Mouse (Mus musculus): ENCODE measurements around the gene Gpbp1l1.

Gene Gpbp1l1

DNA sequence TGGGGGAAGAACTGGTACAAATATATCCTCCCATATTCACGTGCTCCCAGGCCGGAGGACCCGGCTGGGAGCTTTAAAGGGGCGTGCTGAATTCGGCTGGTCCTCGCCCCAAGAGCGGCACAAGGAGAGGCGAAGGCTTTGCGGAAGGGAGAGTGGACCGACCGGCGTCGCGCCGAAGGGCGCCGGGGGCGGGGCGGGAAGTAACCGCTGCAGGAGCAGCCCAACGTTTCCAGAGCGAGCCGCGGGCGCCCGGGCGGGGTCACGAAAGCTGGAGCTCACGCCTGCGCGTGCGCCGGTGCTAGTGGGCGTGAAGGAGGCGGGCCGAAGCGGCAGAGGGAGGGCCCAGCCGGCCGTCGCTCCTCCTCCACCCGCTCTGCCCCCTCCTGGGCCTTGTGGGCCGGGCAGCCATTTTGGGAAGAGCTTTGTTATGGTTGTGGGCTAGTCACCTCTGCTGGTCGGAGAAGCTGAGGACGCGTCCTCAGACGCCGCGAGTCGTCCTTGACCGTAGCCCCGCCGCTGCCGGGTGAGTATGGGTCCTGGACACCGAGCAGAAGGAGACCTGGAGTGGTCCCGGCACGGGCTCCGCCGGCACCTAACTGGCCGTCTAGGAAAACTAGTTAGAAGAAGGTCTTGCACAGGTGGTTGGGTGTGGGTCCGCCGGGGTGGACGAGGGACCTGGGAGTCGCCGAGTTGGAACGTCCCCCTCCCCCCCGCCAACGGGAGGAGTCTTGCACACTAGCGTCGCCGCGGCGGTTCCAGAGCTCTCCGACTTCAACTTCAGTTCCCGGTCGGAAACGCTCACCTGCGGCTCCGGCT lies at the start of gene Gpbp1l1:
Gene Gpbp1l1, plus strand, starts transcription at position 353 of the 816 bp plus-strand sequence.
- DNase-seq (ENCODE audit: low spot score) = peak; percentile 97

DNA sequence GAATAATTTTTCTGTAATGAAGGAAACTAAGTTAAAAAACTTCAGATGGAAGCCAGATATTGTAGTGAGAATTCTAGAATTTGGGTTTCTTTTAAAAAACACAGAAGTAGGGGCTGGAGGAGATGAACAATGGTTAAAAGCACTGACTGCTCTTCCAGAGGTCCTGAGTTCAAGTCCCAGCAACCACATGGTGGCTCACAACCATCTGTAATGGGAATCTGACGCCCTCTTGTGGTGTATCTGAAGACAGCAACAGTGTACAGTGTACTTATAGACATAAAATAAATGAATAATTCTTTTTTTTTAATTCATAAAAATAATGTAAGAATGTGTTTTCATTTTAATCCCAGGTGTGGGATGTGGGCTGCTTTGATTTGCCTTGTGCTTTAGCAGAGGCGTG lies 26.3 kb upstream of the Gpbp1l1 start:
- DNase-seq (ENCODE audit: low spot score) = no peak

GRCm38 (mm10) chr4:116536351-116536750 lies 21.1 kb upstream of the Gpbp1l1 start:
- DNase-seq (ENCODE audit: low spot score) = no peak

- DNase-seq (ENCODE audit: low spot score) = no peak
These were observed 19.7 kb upstream of the Gpbp1l1 start for GRCm38 (mm10) chr4:116537737-116538136.

- DNase-seq (ENCODE audit: low spot score) = no peak
These were observed 7.0 kb upstream of the Gpbp1l1 start for GRCm38 (mm10) chr4:116550432-116550831.

GRCm38 (mm10) chr4:116553035-116553434 lies 4.4 kb upstream of the Gpbp1l1 start:
- no peak for DNase-seq (ENCODE audit: low spot score)

DNA sequence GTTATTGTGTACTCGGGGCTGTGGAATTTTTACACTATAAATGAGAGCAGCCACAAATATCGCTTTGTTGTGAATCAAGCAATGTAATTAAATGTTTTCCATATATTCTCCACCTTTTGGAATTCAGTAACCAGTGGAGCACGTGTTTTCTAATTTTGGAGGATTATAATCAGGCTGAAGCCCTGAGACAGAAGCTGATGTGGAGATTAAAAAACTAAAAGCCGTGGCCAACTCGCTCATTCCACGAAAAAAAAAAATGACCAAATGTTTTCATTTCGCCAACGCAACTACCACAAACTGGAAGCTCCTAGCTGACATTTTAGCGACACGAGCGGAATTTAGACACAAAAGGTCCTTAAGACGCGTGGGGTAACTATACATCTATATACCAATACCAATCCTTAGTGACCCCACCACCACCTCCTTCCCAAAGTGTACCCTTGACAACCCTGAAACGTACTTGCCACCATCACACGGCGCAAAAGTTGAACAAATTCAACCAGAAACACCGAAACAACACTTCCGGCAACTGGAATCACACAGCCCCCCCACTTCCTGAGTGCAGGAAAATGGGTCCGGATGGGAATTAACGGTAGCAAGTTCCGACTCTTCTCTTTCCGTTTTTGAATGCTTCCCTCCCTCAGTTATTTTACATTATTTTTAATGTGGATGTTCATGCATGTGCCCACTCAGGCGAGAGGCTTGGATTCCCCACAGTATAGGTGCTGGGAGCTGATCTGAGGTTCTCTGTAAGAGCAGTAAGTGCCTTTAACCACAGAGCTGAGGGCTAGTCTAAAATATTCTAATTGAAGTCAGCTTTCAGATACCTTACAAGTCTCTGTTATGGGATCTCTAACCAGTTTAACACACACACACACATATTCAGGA lies 1.8 kb upstream of the Gpbp1l1 start, which contains the start of gene Tmem69:
Gene Tmem69, minus strand, starts transcription at position 524 of the 888 bp plus-strand sequence.
- peak; percentile 77 for DNase-seq (ENCODE audit: low spot score)

DNA sequence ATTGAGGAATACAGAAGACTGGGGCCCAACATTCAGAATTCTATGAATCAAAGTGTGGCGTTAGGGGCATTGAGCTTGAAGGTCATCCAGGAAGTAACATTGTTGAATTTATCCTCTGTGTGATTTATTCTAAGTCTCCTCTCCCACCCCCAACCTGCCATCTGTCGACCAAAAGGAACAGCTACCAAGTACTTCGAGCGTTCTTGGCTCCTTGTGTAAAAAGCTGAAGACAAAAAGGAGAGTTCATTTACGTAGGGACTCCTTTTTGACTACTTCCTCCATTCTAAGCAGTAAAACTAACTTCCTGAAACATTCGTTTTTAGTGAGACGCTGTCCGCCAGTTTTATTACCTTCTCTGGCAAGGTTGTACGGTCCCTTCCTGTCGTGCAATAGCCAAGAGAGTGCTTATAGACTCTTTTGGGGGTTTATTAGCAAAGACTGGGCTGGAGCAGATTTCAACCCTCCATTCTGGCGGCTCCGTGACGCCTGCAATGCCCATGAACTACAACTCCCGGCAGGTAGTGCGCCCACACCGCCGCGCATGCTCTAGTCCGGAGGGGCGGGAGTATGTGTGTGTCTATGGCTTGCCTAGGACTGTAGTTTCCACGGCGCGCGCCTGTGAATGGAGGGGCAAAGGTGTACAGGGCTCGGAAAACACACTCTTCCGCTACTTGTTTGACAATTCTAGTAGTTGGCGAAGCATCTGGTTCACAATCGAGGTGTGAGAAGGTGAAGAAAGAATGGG lies 725 bp upstream of the Gpbp1l1 start:
- peak; percentile 95 for DNase-seq (ENCODE audit: low spot score)

- peak; percentile 15 for DNase-seq (ENCODE audit: low spot score)
These were observed 859 bp downstream of the Gpbp1l1 start for GRCm38 (mm10) chr4:116558151-116558882.

- DNase-seq (ENCODE audit: low spot score) = no peak
These were observed 38.3 kb downstream of the Gpbp1l1 start for GRCm38 (mm10) chr4:116595793-116596192.

GRCm38 (mm10) chr4:116596379-116596778 lies 38.9 kb downstream of the Gpbp1l1 start, which contains the start of gene Ccdc17:
Gene Ccdc17 (plus strand): TSS chr4:116596654.
- no peak for DNase-seq (ENCODE audit: low spot score)

GRCm38 (mm10) chr4:116596978-116597881 lies 39.8 kb downstream of the Gpbp1l1 start:
- peak; percentile 82 for DNase-seq (ENCODE audit: low spot score)

GRCm38 (mm10) chr4:116612621-116613020 lies 55.2 kb downstream of the Gpbp1l1 start:
- DNase-seq (ENCODE audit: low spot score) = no peak

- DNase-seq (ENCODE audit: low spot score) = no peak
These were observed 57.8 kb downstream of the Gpbp1l1 start for GRCm38 (mm10) chr4:116615237-116615636.

- no peak for DNase-seq (ENCODE audit: low spot score)
These were observed 67.4 kb downstream of the Gpbp1l1 start for GRCm38 (mm10) chr4:116624831-116625230.

DNA sequence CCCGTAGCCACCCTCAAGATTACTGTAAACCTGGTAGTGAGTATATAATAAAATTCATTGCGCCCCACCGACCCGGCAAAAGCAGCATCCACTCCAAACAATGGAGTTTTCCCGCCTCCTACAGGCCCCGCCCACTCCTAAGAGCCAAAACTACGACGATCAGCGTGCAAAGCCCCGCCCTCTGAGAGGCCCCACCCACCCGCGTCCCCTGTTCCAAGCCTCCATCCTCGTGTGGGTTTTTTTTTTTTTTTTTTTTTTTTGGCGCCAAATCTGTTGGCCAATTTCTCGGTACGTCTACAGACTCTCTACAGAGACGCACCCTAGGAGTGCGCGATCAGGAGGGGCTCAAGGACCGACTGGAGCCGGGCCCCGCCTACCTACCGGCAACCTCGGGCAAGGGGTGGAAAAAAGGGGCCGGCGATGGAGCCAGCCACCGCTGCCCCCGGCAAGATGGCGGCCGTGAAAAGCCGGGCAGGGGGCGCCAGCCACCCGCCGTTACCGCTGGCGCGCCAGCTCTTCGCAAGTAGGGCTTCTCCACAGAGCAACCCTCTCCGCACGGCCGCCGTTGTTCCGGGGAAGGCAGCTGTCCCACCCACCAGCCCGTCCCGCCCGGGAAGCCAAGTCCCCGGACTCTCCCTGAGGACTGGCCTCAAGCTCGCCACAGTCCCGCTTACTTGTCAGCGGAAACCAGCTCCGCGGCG lies 69.3 kb downstream of the Gpbp1l1 start:
- DNase-seq (ENCODE audit: low spot score) = peak; percentile 70

GRCm38 (mm10) chr4:116627359-116627716 lies 69.9 kb downstream of the Gpbp1l1 start:
- peak; percentile 91 for DNase-seq (ENCODE audit: low spot score)

DNA sequence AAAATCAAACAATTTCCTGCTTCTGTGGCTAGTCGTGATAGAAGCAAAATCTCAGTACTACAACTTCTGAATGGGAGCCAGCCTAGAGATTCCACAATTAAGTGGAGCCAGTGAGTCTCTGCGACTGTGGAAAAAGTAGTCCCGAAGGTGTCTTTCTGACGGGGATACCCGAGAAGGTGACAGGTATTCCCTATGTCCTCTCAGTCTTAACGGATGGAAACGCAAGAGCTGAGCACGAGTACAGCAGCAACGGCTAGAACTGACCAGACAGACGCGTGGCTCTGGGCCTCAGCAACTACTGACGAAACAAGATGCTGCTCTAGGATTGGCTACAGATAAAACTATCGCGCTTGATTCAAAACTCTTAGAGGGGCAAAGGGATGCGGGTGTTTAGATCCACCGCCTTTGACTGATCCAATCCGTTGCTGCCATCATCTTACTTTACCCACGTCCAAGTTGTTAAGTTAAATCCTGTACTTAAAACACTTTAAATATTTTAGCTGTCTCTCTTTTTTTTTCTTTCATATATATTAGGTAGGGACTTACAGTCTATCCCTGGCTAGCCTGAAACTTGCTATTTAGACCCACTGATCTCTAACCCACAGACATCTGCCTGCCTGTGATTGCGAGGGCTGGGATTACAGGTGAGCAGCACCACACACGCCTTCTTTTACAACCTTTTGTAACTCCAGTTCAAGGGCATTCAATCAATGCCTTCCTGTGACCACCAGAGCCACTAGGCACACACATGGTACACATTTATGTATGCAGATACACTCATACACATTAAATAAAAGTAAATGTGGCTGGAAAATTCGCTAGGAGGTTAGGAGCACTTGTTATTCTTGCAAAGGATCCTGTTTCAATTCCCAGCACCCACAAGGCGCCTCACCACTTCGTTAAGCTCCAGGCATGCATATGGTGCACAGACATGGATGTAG lies 70.5 kb downstream of the Gpbp1l1 start, which contains the start of gene Nasp:
Gene Nasp, minus strand, starts transcription at position 220 of the 941 bp plus-strand sequence.
- peak; percentile 85 for DNase-seq (ENCODE audit: low spot score)

Measured in T-cell, adult 2 months (primary cell).